Mouse (Mus musculus) embryonic fibroblast, embryonic 13.5 days (primary cell): ENCODE results near the gene Ltbp4.

ENCODE experiments used
- CTCF ChIP-seq: IDR thresholded peaks from 2 replicates; pipeline ENCODE4 v1.5.1; 2011; ENCODE audit warnings: mild to moderate bottlenecking, control low read depth, low read length, moderate library complexity, borderline replicate concordance; ENCODE audit not compliant: insufficient read depth
- POLR2A ChIP-seq: IDR thresholded peaks from 2 replicates; pipeline ENCODE4 v1.6.1; 2011; ENCODE audit warnings: low read depth, mild to moderate bottlenecking, control low read depth, low read length, moderate library complexity

DNA sequence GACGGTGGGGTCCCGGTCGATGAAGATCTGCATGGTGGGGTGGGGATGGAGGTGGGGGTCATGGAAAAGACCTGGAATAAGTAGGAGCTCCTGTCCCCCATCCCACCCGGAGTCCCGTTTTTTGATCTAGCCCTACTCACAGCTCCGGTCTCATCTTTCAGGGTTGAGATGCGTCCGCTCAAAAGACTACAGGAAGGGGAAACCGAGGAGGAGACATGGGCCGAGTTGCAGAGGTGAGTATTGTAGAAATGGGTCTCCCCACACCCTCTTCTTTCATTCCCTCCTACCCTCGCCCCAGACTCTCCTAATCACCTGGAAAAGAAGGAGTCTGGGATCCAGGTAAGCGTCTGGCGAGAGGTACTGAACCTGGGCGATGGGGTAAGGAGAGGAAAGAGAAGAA lies 17.8 kb upstream of the Ltbp4 start:
- TF ChIP-seq POLR2A (no peak; the same call in 1 of the 2 replicates), CTCF (no peak)
